Mouse (Mus musculus): Measurements from ENCODE around the gene Klk4. TPM values are rescaled to one million over a fixed set of nuclear protein-coding genes. Genes with fewer than 3 reads are reported as not detected.

Klk4 gene
- total RNA-seq, 2 experiments from 2014 or later: not detected

DNA sequence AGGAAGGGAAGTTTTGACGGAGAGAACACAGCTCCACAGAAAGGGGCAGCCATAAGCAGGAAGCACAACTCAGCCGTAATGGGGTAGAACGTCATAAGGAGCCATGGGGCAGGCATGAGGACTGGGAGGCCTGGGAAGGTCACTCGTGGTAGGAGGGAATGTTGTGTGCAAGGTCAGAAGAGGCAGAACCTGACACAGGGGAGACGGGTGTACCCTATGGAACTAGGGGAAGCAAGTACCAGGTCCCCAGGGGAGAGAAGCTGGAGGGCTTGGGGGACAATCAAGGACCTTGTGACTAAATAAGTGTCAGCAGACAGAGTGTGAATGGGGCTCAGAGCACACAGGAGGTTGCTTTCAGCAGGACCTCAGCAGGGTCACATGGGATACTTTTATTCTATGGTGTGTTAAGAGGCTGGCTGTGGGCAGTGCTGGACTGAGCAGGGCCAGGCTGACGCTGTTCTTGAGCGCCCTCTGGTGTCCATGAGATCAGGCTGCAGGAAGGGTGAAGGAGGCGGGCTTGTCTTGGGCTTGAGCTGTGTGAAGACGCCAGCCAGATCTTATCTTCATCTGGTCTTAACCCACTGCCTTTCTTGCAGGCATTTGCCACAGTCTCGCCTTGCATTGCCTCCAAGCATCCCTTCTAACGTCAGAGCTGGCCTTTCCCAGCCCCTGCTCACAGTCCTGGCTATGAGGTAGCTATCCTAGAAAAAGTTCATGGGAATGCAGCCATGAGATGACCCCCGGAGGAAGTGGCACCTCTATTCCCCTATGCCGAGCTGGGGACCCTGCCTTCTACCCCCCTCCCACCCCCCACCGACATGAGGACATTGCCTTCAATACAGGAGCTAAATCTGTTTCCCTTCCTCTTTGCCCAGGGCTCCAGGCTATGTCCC lies 38.8 kb downstream of the Klk4 start:
- DNase-seq: peak; percentile 15

- DNase-seq: no peak
These were observed 39.6 kb downstream of the Klk4 start for GRCm38 (mm10) chr7:43920582-43920981.

DNA sequence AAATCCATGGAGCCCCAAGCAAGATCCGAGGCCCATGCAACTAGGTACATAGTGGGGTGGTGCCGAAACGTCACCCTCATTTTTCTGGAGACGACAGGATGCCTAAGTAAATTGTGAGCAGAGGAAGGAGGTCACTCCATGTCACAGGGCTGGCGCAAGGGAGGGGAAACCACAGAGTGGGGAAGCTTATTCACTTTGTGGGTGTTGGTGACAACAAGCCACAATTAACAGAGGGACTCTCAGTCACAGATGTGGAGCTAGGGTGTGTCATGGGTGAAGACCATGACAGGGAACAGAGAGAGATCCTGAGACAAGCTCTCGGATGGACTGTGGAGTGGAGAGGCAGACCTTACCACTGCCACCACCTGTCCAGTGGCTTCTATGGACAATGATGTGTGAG lies 40.1 kb downstream of the Klk4 start:
- DNase-seq: no peak

DNA sequence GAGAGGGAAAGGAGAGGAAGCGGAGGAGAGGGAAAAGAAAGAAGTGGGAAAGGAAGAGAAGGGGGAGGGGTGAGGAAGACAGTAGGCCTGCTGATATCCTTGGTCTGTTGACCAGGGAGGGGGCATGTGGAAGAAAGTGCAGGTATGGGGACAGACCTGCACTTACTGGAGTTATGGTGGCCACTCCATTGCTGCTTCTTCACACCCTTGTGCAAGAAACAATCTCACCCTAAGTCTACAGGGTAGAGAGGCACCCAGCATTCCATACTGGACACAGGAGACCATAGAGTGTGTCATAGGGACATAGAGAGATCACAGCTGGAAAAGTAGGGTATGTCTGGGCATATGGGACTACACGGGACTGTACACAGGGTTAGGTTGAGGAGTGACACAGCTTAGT lies 41.0 kb downstream of the Klk4 start:
- no peak for DNase-seq

- DNase-seq: no peak
These were observed 45.0 kb downstream of the Klk4 start for GRCm38 (mm10) chr7:43925985-43926384.

DNA sequence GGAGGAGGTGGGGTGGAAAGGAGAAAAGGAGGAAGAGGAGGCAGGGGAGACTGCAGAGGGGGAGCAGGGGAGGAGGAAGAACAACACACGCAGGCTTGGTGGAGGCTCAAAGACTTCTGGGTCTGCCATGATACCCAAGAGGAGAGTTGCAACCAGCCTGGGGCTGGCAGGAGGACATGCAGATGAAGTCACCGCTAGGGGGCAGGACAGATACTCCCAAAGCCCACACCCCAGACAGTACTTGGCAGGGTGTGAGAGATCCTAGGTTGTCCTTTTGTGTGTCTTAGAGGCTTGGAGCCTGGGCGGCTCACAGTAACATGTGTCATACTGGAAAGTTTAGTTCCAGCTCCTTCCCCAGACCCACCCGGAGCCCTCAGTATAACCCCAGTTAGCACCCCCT lies 47.6 kb downstream of the Klk4 start:
- no peak for DNase-seq

GRCm38 (mm10) chr7:43932337-43932736 lies 51.4 kb downstream of the Klk4 start:
- DNase-seq: no peak

GRCm38 (mm10) chr7:43933440-43933839 lies 52.5 kb downstream of the Klk4 start, which contains the start of gene Klk15:
Gene Klk15, plus strand, starts transcription at chr7:43933740.
- DNase-seq: no peak

GRCm38 (mm10) chr7:43934747-43935146 lies 53.8 kb downstream of the Klk4 start:
- DNase-seq: no peak

Other genes with a start within 250 kb of the Klk4 start
- gene Ceacam18, start 246.5 kb upstream of the Klk4 start, total RNA-seq (2021): not detected
- under 1 TPM; 0.31 to 0.32 TPM for gene Siglece, start 221.0 kb upstream of the Klk4 start, total RNA-seq (2021)
- gene Ctu1, start 209.1 kb upstream of the Klk4 start, total RNA-seq (2021): 1 to 10 TPM; 2.1 to 2.3 TPM
- gene Klk14, start 190.7 kb upstream of the Klk4 start, total RNA-seq (2021): not detected
- not detected for gene Klk13, start 168.6 kb upstream of the Klk4 start, total RNA-seq (2021)
- not detected for gene Klk12, start 112.3 kb upstream of the Klk4 start, total RNA-seq (2021)
- not detected for gene Klk11, start 106.6 kb upstream of the Klk4 start, total RNA-seq (2021)
- 1 to 10 TPM in 1 of 2 experiments, under 1 TPM in 1; 0.79 to 1.2 TPM for gene Klk10, start 100.1 kb upstream of the Klk4 start, total RNA-seq (2021)
- gene Klk9, start 89.3 kb upstream of the Klk4 start, total RNA-seq (2021): not detected
- 1 to 10 TPM; 2.1 to 2.9 TPM for gene Klk8, start 83.6 kb upstream of the Klk4 start, total RNA-seq (2021)
- not detected for gene Klk7, start 69.9 kb upstream of the Klk4 start, total RNA-seq (2021)
- gene Klk6, start 56.7 kb upstream of the Klk4 start, total RNA-seq (2021): not detected
- not detected for gene Klk5, start 39.2 kb upstream of the Klk4 start, total RNA-seq (2021)
- not detected for gene Klk15, start 52.6 kb downstream of the Klk4 start, total RNA-seq (2021)
- gene Klk1b8, start 69.5 kb downstream of the Klk4 start, total RNA-seq (2021): not detected
- not detected for gene Klk1b1, start 85.6 kb downstream of the Klk4 start, total RNA-seq (2021)
- gene Klk1b9, start 94.9 kb downstream of the Klk4 start, total RNA-seq (2021): not detected
- not detected for gene Klk1b11, start 114.7 kb downstream of the Klk4 start, total RNA-seq (2021)
- gene Klk1b26, start 131.0 kb downstream of the Klk4 start, total RNA-seq (2021): under 1 TPM; 0.19 to 0.26 TPM
- not detected for gene Klk1b27, start 171.1 kb downstream of the Klk4 start, total RNA-seq (2021)
- not detected for gene Klk1b21, start 221.2 kb downstream of the Klk4 start, total RNA-seq (2021)
- not detected for gene Klk1b22, start 231.5 kb downstream of the Klk4 start, total RNA-seq (2021)